Mouse (Mus musculus) inflammation-experienced regulatory T-cells, adult 6 months (primary cell): Measurements from ENCODE around the gene Kcnq2. TPM values are rescaled to one million over a fixed set of nuclear protein-coding genes. Genes with fewer than 3 reads are reported as not detected.

Experiments
- ATAC-seq: one replicate; pipeline ENCODE4 v1.8.0; 2017
- polyA plus RNA-seq, 3 experiments: library from polyadenylated mRNA; unstranded; fragments of 100-300 nt; shearing (Covaris generic); gene quantifications; one replicate each; pipeline ENCODE4 v1.2.1; 2017

The Kcnq2 gene
- polyA plus RNA-seq, 3 experiments from 2014 or later: 0.19 TPM; not detected in 2

GRCm38 (mm10) chr2:181100087-181100486 lies 35.0 kb downstream of the Kcnq2 start:
- ATAC-seq: no peak

GRCm38 (mm10) chr2:181090123-181090522 lies 45.0 kb downstream of the Kcnq2 start:
- ATAC-seq: no peak

- ATAC-seq: no peak
Measured at GRCm38 (mm10) chr2:181084997-181085396, 50.1 kb downstream of the Kcnq2 start.

GRCm38 (mm10) chr2:181083945-181084344 lies 51.2 kb downstream of the Kcnq2 start:
- ATAC-seq: no peak

- no peak for ATAC-seq
Measured at GRCm38 (mm10) chr2:181080886-181081285, 54.2 kb downstream of the Kcnq2 start.

- no peak for ATAC-seq
Measured at GRCm38 (mm10) chr2:181079518-181079917, 55.6 kb downstream of the Kcnq2 start.

GRCm38 (mm10) chr2:181078908-181079307 lies 56.2 kb downstream of the Kcnq2 start:
- ATAC-seq: no peak

- ATAC-seq: no peak
Measured at GRCm38 (mm10) chr2:181075501-181075900, 59.6 kb downstream of the Kcnq2 start.

GRCm38 (mm10) chr2:181072403-181072714 lies 62.7 kb downstream of the Kcnq2 start:
- ATAC-seq: no peak

- no peak for ATAC-seq
Measured at GRCm38 (mm10) chr2:181071706-181072402, 63.2 kb downstream of the Kcnq2 start.

- ATAC-seq: no peak
Measured at GRCm38 (mm10) chr2:181070136-181070535, 65.0 kb downstream of the Kcnq2 start.

GRCm38 (mm10) chr2:181068499-181068898 lies 66.6 kb downstream of the Kcnq2 start:
- ATAC-seq: no peak

GRCm38 (mm10) chr2:181065827-181066226 lies 69.3 kb downstream of the Kcnq2 start:
- ATAC-seq: no peak

GRCm38 (mm10) chr2:181060127-181060526 lies 75.0 kb downstream of the Kcnq2 start:
- no peak for ATAC-seq

GRCm38 (mm10) chr2:181058193-181058592 lies 76.9 kb downstream of the Kcnq2 start:
- ATAC-seq: no peak

GRCm38 (mm10) chr2:181057341-181057740 lies 77.8 kb downstream of the Kcnq2 start:
- ATAC-seq: no peak

- no peak for ATAC-seq
Measured at GRCm38 (mm10) chr2:181052171-181052570, 82.9 kb downstream of the Kcnq2 start.

- no peak for ATAC-seq
Measured at GRCm38 (mm10) chr2:181048986-181049385, 86.1 kb downstream of the Kcnq2 start.

- no peak for ATAC-seq
Measured at GRCm38 (mm10) chr2:181048252-181048945, 86.7 kb downstream of the Kcnq2 start.

GRCm38 (mm10) chr2:181044001-181044400 lies 91.1 kb downstream of the Kcnq2 start:
- no peak for ATAC-seq

- ATAC-seq: no peak
Measured at GRCm38 (mm10) chr2:181043437-181043836, 91.7 kb downstream of the Kcnq2 start, which contains the start of gene Chrna4. Gene Chrna4, minus strand, starts transcription at chr2:181043546.

- no peak for ATAC-seq
Measured at GRCm38 (mm10) chr2:181042376-181042775, 92.7 kb downstream of the Kcnq2 start.

- ATAC-seq: no peak
Measured at GRCm38 (mm10) chr2:181041941-181042340, 93.2 kb downstream of the Kcnq2 start.

GRCm38 (mm10) chr2:181039356-181039680 lies 95.8 kb downstream of the Kcnq2 start:
- ATAC-seq: no peak
